Mouse (Mus musculus) thymus, adult 2 months (tissue): ENCODE measurements around the gene Rps3. TPM values are rescaled to one million over a fixed set of nuclear protein-coding genes. Genes with fewer than 3 reads are reported as not detected.

Experiments used
- DNase-seq: peaks from one replicate; pipeline ENCODE4 v3.0.0; 2021
- H3K27ac ChIP-seq: fragments of 200-500 bp; 2 replicates; pipeline ENCODE4 v1.5.1; 2012; ENCODE audit warnings: low read length, control low read depth; ENCODE audit not compliant: control insufficient read depth, insufficient read depth
- H3K27me3 ChIP-seq: fragments of 200-500 bp; 2 replicates; pipeline ENCODE4 v1.6.1; 2012; ENCODE audit warnings: mild to moderate bottlenecking, low read length, moderate library complexity, mixed read lengths; ENCODE audit not compliant: control insufficient read depth, insufficient read depth
- H3K36me3 ChIP-seq: fragments of 200-500 bp; 2 replicates; pipeline ENCODE4 v1.6.1; 2012; ENCODE audit warnings: mild to moderate bottlenecking, low read length, moderate library complexity; ENCODE audit not compliant: control insufficient read depth, insufficient read depth
- H3K4me1 ChIP-seq: fragments of 200-500 bp; replicated peaks from 2 replicates; pipeline ENCODE4 v1.6.1; 2012; ENCODE audit warnings: low read length; ENCODE audit not compliant: control insufficient read depth, insufficient read depth
- H3K4me3 ChIP-seq: fragments of 200-500 bp; 2 replicates; pipeline ENCODE4 v1.5.1; 2012; ENCODE audit warnings: mild to moderate bottlenecking, low read length, control low read depth, moderate library complexity; ENCODE audit not compliant: control insufficient read depth, insufficient read depth
- CTCF ChIP-seq: fragments of 200-500 bp; IDR thresholded peaks from 2 replicates; pipeline ENCODE4 v1.5.1; 2012; ENCODE audit warnings: mild to moderate bottlenecking, control low read depth, low read length, moderate library complexity, borderline replicate concordance; ENCODE audit not compliant: control insufficient read depth, poor library complexity, insufficient read depth; ENCODE audit errors: extremely low read depth
- POLR2A ChIP-seq: fragments of 200-500 bp; IDR thresholded peaks from 2 replicates; pipeline ENCODE4 v1.6.1; 2012; ENCODE audit warnings: mild to moderate bottlenecking, low read length, control low read depth, moderate library complexity; ENCODE audit not compliant: control insufficient read depth, poor library complexity, insufficient read depth; ENCODE audit errors: extremely low read depth
- whole genome bisulfite sequencing: fragments of 180-500 bp; shearing (Covaris S2); methylation state at CpG from one replicate; pipeline ENCODE4 v1.1.7; 2018; 5-methylcytosine and 5-hydroxymethylcytosine counted together
- polyA plus RNA-seq: library from polyadenylated mRNA; depleted of rRNA; stranded (reverse); fragments of >200 nt; gene quantifications from 2 replicates; pipeline ENCODE4 v1.2.3, GENCODE M21; 2012

The Rps3 gene
- polyA plus RNA-seq, 1 experiment, result 566 TPM

DNA sequence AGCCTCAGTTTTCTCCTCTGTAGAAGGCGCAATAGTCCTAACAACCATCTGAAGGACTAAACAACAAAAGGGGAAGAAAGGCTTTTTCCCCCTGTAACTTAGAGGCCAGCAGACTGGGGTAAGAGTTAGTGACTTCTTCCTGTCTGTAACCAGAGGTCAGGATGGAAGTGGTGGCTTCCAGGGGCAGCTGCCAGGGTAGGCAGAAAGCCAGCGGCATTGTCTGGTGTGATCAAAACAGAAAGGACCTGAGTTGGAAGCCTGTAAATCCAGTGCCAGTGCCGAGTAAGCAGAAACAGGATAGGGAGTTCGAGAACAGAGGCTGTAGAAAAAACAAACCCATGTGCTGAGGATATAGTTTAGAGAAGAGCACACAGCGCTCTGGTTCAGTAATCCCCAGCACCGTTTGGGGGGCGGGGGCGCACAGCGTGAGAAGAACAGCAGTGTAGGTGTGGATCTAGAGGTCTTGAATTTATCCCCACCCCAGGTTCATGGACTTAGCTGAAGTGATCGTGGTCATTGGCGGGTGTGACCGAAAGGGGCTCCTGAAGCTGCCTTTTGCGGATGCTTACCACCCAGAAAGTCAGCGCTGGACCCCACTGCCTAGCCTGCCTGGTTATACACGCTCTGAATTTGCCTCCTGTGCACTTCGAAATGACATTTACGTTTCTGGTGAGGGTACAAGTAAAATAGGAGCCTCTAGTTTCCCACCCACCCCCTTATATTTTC lies 13.7 kb downstream of the Rps3 start:
- peaks cover 22% of the 10 kb centered on the region for H3K4me1 ChIP-seq
- DNase-seq, result no peak
- H3K36me3 ChIP-seq, result 0 out of 2 replicates have a peak, but pooled peaks cover 3% of the 10 kb centered on the region
- TF ChIP-seq CTCF, result no peak
- TF ChIP-seq POLR2A, result no peak
- H3K4me3 ChIP-seq, result no peak overlapping the region
- WGBS, result 67% methylated on average over 17 of the region's 17 CpGs
- no peaks in the 10 kb centered on the region for H3K27me3 ChIP-seq
- H3K27ac ChIP-seq, result no peak overlapping the region

- Histone ChIP-seq H3K27ac (no peak overlapping the region), H3K4me1 (peaks cover 22% of the 10 kb centered on the region), H3K4me3 (peak overlapping the region; percentile 46), H3K27me3 (no peaks in the 10 kb centered on the region), H3K36me3 (0 out of 2 replicates have a peak, but pooled peaks cover 2% of the 10 kb centered on the region)
- peak; percentile 80 for DNase-seq
- TF ChIP-seq CTCF (peak; percentile 92), POLR2A (peak; percentile 63; the same call in 1 of the 2 replicates)
- WGBS, result 1% methylated on average over 130 of the region's 145 CpGs
These were observed 15.0 kb downstream of the Rps3 start for GRCm38 (mm10) chr7:99468283-99469132.

GRCm38 (mm10) chr7:99467916-99468282 lies 15.6 kb downstream of the Rps3 start:
- no peaks in the 10 kb centered on the region for H3K36me3 ChIP-seq
- H3K27ac ChIP-seq, result no peak overlapping the region
- peak overlapping the region; percentile 46 for H3K4me3 ChIP-seq
- WGBS, result 3% methylated on average over 11 of the region's 11 CpGs
- DNase-seq, result no peak
- no peak for TF ChIP-seq CTCF
- TF ChIP-seq POLR2A, result no peak
- H3K27me3 ChIP-seq, result no peaks in the 10 kb centered on the region
- H3K4me1 ChIP-seq, result peaks cover 24% of the 10 kb centered on the region

- no peak within 1 kb of the TSS for H3K27ac ChIP-seq
- H3K27me3 ChIP-seq, result no peaks in the 10 kb centered on the region
- TF ChIP-seq CTCF (no peak), POLR2A (no peak)
- no peak for DNase-seq
- H3K4me1 ChIP-seq, result peaks cover 28% of the 10 kb centered on the region
- WGBS, result 59% methylated on average over 8 of the region's 8 CpGs
- no peaks in the 10 kb centered on the region for H3K36me3 ChIP-seq
- no peak within 1 kb of the TSS for H3K4me3 ChIP-seq
These were observed 17.7 kb downstream of the Rps3 start, which contains the start of gene Klhl35 for GRCm38 (mm10) chr7:99465811-99466210. Gene Klhl35, plus strand, starts transcription at chr7:99466004.

DNA sequence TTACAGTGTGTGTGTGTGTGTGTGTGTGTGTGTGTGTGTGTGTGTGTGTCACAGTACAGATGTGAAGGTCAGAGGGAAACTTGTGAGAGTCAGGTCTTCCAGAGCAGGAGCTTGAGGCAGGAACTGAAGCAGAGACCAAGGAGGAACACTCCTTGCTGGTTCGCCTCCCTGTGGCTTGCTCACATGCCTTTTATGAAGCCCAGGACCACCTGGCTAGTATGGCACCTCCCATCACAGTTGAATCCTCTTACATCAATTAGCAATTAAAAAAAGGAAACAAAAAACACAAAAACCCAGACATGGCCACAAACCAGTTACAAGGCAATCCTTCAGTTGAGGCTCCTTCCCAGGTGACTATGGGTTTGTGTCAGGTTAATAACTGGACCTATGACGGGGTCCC lies 20.4 kb downstream of the Rps3 start:
- WGBS, result 67% methylated on average over 2 of the region's 2 CpGs
- no peaks in the 10 kb centered on the region for H3K36me3 ChIP-seq
- peaks cover 22% of the 10 kb centered on the region for H3K4me1 ChIP-seq
- no peak for TF ChIP-seq POLR2A
- no peak for TF ChIP-seq CTCF
- no peak for DNase-seq
- no peaks in the 10 kb centered on the region for H3K27me3 ChIP-seq
- H3K4me3 ChIP-seq, result no peak overlapping the region
- H3K27ac ChIP-seq, result no peak overlapping the region

- no peak for TF ChIP-seq POLR2A
- 93% methylated on average over 15 of the region's 15 CpGs for WGBS
These were observed 23.5 kb downstream of the Rps3 start for GRCm38 (mm10) chr7:99459888-99460652.

More at GRCm38 (mm10) chr7:99459888-99460652, 23.5 kb downstream of the Rps3 start:
- Histone ChIP-seq H3K27me3 (no peaks in the 10 kb centered on the region), H3K4me3 (no peak overlapping the region), H3K4me1 (peaks cover 8% of the 10 kb centered on the region; the same call in 1 of the 2 replicates), H3K36me3 (no peaks in the 10 kb centered on the region), H3K27ac (no peak overlapping the region)
- no peak for DNase-seq
